Mouse (Mus musculus) adrenal gland, adult 18-20 months (tissue): Measurements from ENCODE around the gene Rps6kc1. TPM values are rescaled to one million over a fixed set of nuclear protein-coding genes. Genes with fewer than 3 reads are reported as not detected.
"Not testable (repeated sequence)": the region's sequence is repeated elsewhere in the genome, so short reads cannot be mapped to it uniquely, and the experiment has no call there.

Experiments used
- DNase-seq, 2 experiments: peaks; one replicate each; pipeline ENCODE4 v3.0.0; 2021 to 2022; ENCODE audit warnings: low spot score in 2 of 2
- long read RNA-seq, 2 experiments: library from polyadenylated mRNA; stranded (forward); transcript quantifications; one replicate each; pipeline ENCODE4 v2.0.0; 2021
- total RNA-seq, 2 experiments: library from RNA; stranded (reverse); gene quantifications; 1 replicate in 1 of 2; 2 replicates in 1 of 2; pipeline ENCODE4 v1.2.3; 2021

Gene Rps6kc1
- total RNA-seq = 10 to 100 TPM; 18.9 to 20.7 TPM
- long read RNA-seq, experiment 1, transcript Rps6kc1-201 (15 exons, 3,995 nt) = major isoform, 10 of 17 reads
- long read RNA-seq, experiment 1, partial matches to known transcripts = 2 of 17 reads
- long read RNA-seq, experiment 1, other reads (novel, unspliced or antisense) = 5 of 17 reads
- long read RNA-seq, experiment 2, transcript Rps6kc1-201 (15 exons, 3,995 nt) = major isoform, 10 of 30 reads
- long read RNA-seq, experiment 2, partial matches to known transcripts = 5 of 30 reads
- long read RNA-seq, experiment 2, other reads (novel, unspliced or antisense) = 15 of 30 reads

GRCm38 (mm10) chr1:190911415-190912123, at the start of gene Rps6kc1:
TSS of gene Rps6kc1 (minus strand) at chr1:190911770.
- DNase-seq = peak; percentile 76 to 78

- no peak for DNase-seq
These were observed 47.3 kb upstream of the Rps6kc1 start for GRCm38 (mm10) chr1:190958821-190959220.

GRCm38 (mm10) chr1:190953009-190953408, 41.4 kb upstream of the Rps6kc1 start:
- DNase-seq = no peak

- DNase-seq = no peak
These were observed 39.4 kb upstream of the Rps6kc1 start for GRCm38 (mm10) chr1:190951014-190951413.

- DNase-seq = no peak
These were observed 37.3 kb upstream of the Rps6kc1 start for GRCm38 (mm10) chr1:190948846-190949245.

- peak in 1 of 2 experiments; percentile 18 for DNase-seq
These were observed 36.9 kb upstream of the Rps6kc1 start for GRCm38 (mm10) chr1:190948439-190948838.

- DNase-seq = no peak
These were observed 36.4 kb upstream of the Rps6kc1 start for GRCm38 (mm10) chr1:190947986-190948385.

- DNase-seq = peak; percentile 71 to 73
These were observed 32.7 kb upstream of the Rps6kc1 start for GRCm38 (mm10) chr1:190944109-190944760.

GRCm38 (mm10) chr1:190939803-190940202, 28.2 kb upstream of the Rps6kc1 start:
- DNase-seq = no peak

- DNase-seq = no peak
These were observed 18.6 kb upstream of the Rps6kc1 start for GRCm38 (mm10) chr1:190930181-190930580.

GRCm38 (mm10) chr1:190929010-190929695, 17.6 kb upstream of the Rps6kc1 start:
- peak in 1 of 2 experiments; percentile 45 for DNase-seq

GRCm38 (mm10) chr1:190928370-190929009, 16.9 kb upstream of the Rps6kc1 start:
- DNase-seq = peak; percentile 95

GRCm38 (mm10) chr1:190927751-190928369, 16.3 kb upstream of the Rps6kc1 start:
- DNase-seq = no peak

- DNase-seq = no peak
These were observed 15.7 kb upstream of the Rps6kc1 start for GRCm38 (mm10) chr1:190927311-190927710.

GRCm38 (mm10) chr1:190924812-190925211, 13.2 kb upstream of the Rps6kc1 start, which contains the start of gene Angel2:
TSS of gene Angel2 (plus strand) at chr1:190925112.
- not testable (repeated sequence) for DNase-seq

GRCm38 (mm10) chr1:190919725-190920469, 8.3 kb upstream of the Rps6kc1 start:
- no peak for DNase-seq

- no peak for DNase-seq
These were observed 7.4 kb upstream of the Rps6kc1 start for GRCm38 (mm10) chr1:190918938-190919337.

GRCm38 (mm10) chr1:190912623-190913022, 1.1 kb upstream of the Rps6kc1 start:
- no peak for DNase-seq

GRCm38 (mm10) chr1:190910836-190911235, 734 bp downstream of the Rps6kc1 start:
- DNase-seq = no peak

- no peak for DNase-seq
These were observed 6.9 kb downstream of the Rps6kc1 start for GRCm38 (mm10) chr1:190904714-190905113.
